Mouse (Mus musculus): ENCODE results near the gene Lmo2. TPM values are rescaled to one million over a fixed set of nuclear protein-coding genes. Genes with fewer than 3 reads are reported as not detected.
A peak's percentile ranks its signal among the peaks of the same experiment; 100 is the strongest.
"Not testable (repeated sequence)": the region's sequence is repeated elsewhere in the genome, so short reads cannot be mapped to it uniquely, and the experiment has no call there.

The Lmo2 gene
- total RNA-seq, 2 experiments from 2014 or later = 11.9 to 14.1 TPM

DNA sequence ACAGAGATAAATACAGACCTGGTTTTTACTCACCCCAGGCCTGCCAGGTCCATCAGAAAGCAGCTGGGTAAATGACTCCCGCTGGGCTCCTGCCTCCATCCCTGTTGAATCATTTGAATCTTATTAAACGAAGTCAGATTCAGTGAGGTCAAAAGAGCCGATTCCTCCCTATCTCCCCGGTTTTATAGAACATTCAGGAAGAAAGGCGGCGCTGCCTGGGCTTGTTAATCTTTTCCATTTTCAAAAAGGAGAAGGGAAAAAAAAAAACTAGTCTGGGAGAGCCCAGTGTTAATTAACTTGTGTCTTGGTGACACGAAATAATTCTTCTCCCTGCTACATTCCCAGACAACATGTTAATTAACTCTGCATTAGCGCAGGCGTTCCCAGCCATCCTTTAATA lies 19.9 kb downstream of the Lmo2 start:
- DNase-seq = no peak

GRCm38 (mm10) chr2:103982250-103982649 lies 24.5 kb downstream of the Lmo2 start:
- DNase-seq = peak; percentile 89

GRCm38 (mm10) chr2:103983146-103983545 lies 25.4 kb downstream of the Lmo2 start:
- no peak for DNase-seq

DNA sequence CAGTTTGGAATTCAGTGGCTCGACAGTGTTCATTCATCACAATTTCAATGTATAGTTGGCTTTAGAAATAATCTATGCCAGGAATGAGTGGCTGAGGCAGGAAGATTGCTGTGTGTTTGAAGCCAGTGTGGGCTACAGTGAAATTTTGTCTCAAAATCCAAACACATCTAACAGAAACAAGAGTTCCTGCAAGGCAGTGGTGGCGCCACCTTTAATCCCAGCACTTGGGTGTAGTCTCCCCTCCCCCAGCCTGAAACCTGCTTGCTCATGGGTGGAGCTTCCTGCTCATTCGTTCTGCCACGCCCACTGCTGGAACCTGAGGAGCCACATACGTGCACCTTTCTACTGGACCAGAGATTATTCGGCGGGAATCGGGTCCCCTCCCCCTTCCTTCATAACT lies 29.8 kb downstream of the Lmo2 start:
- DNase-seq = not testable (repeated sequence)

- DNase-seq = no peak
Observed at GRCm38 (mm10) chr2:103989724-103990123, 31.9 kb downstream of the Lmo2 start.

DNA sequence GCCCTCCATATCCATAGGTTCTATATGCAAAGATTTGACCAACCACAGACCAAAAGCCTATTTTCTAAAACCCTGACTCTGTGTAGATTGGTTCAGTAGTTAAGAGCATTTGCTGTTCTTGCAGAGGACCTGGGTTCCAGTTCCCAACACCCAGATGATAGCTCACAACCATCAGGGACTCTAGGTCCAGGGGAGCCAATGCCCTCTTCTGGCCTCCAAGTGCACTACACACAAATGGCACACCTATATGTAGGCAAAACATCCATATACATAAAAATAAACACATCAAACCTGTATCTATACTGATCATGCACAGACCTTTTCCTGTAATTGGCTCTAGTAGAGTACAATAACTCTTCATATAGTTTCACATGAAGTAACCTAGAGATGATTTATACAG lies 33.5 kb downstream of the Lmo2 start:
- DNase-seq = no peak

DNA sequence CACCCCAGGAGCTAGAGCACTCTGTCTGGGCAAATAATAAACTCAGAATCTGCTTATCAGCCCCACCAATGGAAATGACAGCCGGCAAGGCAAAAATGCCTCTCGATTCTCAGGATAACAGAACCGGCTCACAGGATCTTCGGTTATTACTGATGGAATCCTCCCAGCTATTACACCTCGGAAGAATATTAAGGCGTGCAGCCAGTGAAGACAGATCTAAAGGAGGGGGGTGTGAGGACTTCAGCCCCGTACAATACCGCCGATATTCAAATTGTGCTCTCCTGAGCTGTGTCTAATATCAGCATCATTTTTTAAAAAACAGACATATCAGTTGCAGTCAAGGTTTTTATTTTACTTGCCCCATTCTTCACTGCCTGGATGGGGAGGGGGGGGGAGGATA lies 34.4 kb downstream of the Lmo2 start:
- no peak for DNase-seq

- no peak for DNase-seq
Observed at GRCm38 (mm10) chr2:103992618-103993332, 35.0 kb downstream of the Lmo2 start.

DNA sequence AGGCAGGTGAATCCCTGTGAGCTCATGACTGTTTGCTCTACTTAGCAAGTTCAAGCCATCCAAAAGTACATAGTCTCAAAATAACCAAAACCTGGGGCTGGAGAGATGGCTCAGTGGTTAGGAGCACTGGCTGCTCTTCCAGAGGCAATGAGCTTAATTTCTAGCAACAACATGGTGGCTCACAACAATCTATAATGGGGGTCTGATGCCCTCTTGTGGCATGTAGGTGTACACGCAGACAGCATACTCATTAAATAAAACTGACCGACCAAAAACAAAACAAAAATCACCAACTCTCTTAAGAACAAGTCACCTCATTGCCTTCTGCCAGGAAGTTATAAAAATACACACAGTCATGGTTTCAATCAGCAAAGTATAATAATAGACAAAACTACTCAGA lies 43.3 kb downstream of the Lmo2 start:
- no peak for DNase-seq

DNA sequence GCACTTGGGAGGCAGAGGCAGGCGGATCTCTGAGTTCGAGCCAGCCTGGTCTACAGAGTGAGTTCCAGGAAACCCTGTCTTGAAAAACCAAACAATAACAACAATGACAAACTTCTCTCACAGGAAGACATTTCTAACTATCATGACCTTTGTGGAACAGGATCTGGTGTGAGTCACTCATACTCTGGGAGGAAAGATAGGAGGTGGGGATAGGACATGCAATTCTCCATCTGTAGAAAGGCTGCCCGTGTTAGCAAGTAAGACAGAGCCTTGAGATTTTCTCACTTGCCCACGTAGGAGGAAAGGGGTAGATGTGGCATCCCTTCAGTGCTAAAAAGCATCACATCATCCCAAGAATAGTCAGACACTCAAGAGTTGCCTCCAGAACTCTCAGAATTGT lies 44.1 kb downstream of the Lmo2 start:
- no peak for DNase-seq

GRCm38 (mm10) chr2:104002711-104003413 lies 45.1 kb downstream of the Lmo2 start:
- peak; percentile 65 for DNase-seq

DNA sequence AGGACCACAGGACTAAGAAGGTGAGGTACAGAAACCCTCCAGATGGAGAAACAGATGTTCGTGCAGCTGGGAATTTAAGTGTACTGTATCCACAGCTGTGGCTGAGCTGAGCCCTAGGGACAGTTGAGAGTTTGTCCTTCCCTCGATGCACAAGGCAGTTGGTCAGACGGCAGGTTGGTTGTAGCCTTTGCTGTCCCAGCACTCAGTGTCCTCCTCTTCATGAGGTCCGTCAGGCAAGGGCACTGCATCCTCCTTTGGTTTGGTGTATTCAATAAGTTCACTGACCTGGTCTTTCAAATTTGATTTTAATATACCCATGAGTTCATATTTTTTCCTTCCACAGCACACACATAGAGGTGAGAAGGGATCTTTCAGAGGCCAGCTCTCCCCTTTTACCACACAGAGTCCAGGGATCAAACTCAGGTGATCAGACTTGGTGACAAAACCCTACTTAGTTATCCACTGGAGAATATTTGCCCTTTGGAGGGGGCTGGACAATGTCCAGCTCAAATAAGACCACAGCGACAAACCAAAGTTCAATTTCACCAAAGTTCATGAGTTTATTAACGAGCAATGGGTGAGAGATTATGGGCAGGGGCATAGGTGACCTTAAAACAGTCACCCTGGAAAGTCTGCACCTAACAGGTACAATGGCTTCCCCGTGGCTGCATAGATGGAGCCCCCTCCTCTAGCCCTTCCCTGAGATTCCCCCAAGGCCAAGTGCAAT lies 50.2 kb downstream of the Lmo2 start:
- no peak for DNase-seq

DNA sequence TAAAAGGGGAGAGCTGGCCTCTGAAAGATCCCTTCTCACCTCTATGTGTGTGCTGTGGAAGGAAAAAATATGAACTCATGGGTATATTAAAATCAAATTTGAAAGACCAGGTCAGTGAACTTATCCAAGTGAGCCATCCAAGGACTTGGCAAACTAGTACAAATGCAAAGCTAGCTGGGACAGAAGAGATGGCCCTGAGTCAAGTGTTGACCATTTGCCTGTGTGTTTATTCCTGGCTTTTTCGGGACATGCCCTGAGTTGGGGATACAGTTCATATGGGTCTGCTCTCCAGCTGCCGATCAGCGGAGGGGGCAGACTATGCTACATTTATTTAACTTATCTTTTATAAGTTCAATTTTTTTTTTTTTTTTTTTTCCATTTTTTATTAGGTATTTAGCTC lies 51.1 kb downstream of the Lmo2 start:
- DNase-seq = not testable (repeated sequence)

DNA sequence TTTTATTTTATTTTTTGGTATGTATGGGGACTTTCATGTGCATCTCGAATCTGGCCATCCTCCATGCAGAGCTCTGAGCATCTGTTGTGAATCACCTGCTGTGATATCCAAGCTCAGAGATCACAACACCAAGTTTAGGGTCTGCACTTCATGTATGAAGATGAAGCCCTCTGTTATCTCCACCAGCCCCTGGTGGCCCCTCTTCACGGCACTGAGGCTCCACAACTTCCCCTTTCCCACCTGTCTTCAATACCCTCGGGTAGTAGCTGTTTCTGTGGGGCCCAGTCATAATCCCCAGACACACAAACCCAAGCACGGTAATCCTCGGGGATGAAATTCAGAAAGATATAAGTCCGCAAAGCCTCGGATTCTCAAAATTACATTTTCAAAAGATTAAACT lies 65.3 kb downstream of the Lmo2 start:
- no peak for DNase-seq

- no peak for DNase-seq
Observed at GRCm38 (mm10) chr2:104024656-104025055, 66.9 kb downstream of the Lmo2 start.

- DNase-seq = peak; percentile 85
Observed at GRCm38 (mm10) chr2:104027458-104028138, 69.8 kb downstream of the Lmo2 start, which contains the start of gene Fbxo3. TSS of gene Fbxo3 (plus strand) at chr2:104027721.

DNA sequence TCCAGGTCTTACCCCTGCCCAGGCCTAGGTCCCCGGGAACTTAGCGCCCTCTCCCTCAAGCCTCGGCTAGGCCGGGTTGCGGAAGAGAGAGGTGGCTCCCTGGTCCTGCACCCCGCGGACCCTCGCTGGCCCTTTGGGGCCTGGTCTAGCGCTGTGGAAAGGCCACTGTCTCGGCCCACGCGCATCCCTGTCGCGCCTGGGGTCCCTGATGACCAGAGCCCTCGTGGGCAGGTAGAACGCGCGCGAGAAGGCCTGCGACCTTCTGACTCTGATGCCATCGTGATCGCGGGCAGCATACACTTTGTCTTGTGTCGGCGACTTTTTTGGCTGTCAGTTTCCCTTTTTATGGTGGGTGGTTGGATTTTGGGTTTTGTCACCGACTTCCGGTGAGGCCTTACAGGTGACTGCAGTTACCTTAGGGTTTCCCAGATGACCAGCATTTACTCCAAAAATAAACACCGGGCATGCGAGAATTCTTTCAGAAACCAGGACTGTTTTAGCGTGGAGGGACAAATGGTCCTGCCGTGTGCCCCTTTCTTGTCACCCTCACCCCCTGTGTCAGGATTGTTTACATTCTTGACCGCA lies 70.4 kb downstream of the Lmo2 start, which contains the start of gene 4931422A03Rik:
4931422A03Rik (minus strand) TSS at position 223 of the 585 bp plus-strand sequence.
- DNase-seq = no peak

DNA sequence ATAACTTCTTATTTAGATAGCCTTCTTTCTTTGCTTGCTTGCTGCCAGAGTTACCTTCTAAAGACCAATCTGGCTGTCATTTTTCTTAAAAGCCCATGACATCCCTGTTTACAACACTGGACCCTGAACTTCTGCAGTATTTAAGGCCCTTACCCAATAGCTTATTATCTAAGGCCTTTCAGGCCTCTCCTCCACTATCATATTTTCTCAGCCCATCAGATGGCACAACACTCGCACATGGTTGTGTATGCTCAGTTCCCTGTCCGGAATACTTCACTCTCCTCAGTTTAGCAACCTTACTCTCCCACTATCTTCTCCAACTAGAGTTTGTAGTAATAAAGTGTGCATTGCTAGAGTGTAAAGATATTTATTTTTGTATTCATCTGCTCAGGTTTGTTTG lies 71.3 kb downstream of the Lmo2 start:
- DNase-seq = no peak

- no peak for DNase-seq
Observed at GRCm38 (mm10) chr2:104030381-104030780, 72.6 kb downstream of the Lmo2 start.

All from gastrocnemius, postnatal 10 days (tissue).